Mouse (Mus musculus): ENCODE measurements around the gene Edrf1.

- TF ChIP-seq POLR2A (IDR thresholded peaks at IDR 0.05; ENCODE audit: control insufficient read depth, low read depth, low read length): no peak
- TF ChIP-seq CTCF (IDR thresholded peaks at IDR 0.05; ENCODE audit: control insufficient read depth, insufficient read depth, insufficient replicate concordance, low read depth, low read length): no peak
Observed at GRCm38 (mm10) chr7:133632476-133632875, 4.9 kb upstream of the Edrf1 start.
